Mouse (Mus musculus) adrenal gland, postnatal 36 days (tissue): ENCODE measurements around the gene Nova2. TPM values are rescaled to one million over a fixed set of nuclear protein-coding genes. Genes with fewer than 3 reads are reported as not detected.

Source experiments
- DNase-seq, 2 experiments: peaks; one replicate each; pipeline ENCODE4 v3.0.0; 2021; ENCODE audit warnings: mixed read lengths in 1 of 2
- total RNA-seq, 2 experiments: library from RNA; stranded (reverse); gene quantifications; 2 replicates each; pipeline ENCODE4 v1.2.3; 2021

Gene Nova2
- total RNA-seq, 2 experiments from 2014 or later: 3.7 to 5.4 TPM

GRCm38 (mm10) chr7:19010581-19010980 lies 84.9 kb downstream of the Nova2 start:
- DNase-seq: peak in 1 of 2 experiments; percentile 55

- DNase-seq: peak; percentile 36 to 73
Measured at GRCm38 (mm10) chr7:19012025-19012621, 86.4 kb downstream of the Nova2 start.

- peak in 1 of 2 experiments; percentile 44 for DNase-seq
Measured at GRCm38 (mm10) chr7:19012882-19013281, 87.2 kb downstream of the Nova2 start.

GRCm38 (mm10) chr7:19014452-19014851 lies 88.8 kb downstream of the Nova2 start:
- DNase-seq: no peak

Other genes with a start within 250 kb of the Nova2 start
- not detected for gene Psg20, start 239.7 kb upstream of the Nova2 start, total RNA-seq
- not detected for gene Psg22, start 207.8 kb upstream of the Nova2 start, total RNA-seq
- not detected for gene Psg19, start 127.4 kb upstream of the Nova2 start, total RNA-seq
- not detected for gene Psg17, start 104.3 kb upstream of the Nova2 start, total RNA-seq
- 1 to 10 TPM; 5.4 to 7.2 TPM for gene Mill2, start 85.9 kb upstream of the Nova2 start, total RNA-seq
- gene Pglyrp1, start 54.6 kb upstream of the Nova2 start, total RNA-seq: 1 to 10 TPM in 1 of 2 experiments, under 1 TPM in 1; 0.56 to 1.3 TPM
- 10 to 100 TPM; 11.5 to 12.1 TPM for gene Ccdc61, start 15.5 kb upstream of the Nova2 start, total RNA-seq
- not detected for gene Nanos2, start 61.5 kb downstream of the Nova2 start, total RNA-seq
- 10 to 100 TPM; 10.3 to 12.2 TPM for gene Mypop, start 65.4 kb downstream of the Nova2 start, total RNA-seq
- gene Irf2bp1, start 78.2 kb downstream of the Nova2 start, total RNA-seq: 10 to 100 TPM; 47.0 to 47.5 TPM
- gene Foxa3, start 97.7 kb downstream of the Nova2 start, total RNA-seq: not detected
- 100 to 1,000 TPM in 1 of 2 experiments, 10 to 100 TPM in 1; 88.7 to 102 TPM for gene Sympk, start 98.5 kb downstream of the Nova2 start, total RNA-seq
- gene Rsph6a, start 128.8 kb downstream of the Nova2 start, total RNA-seq: not detected
- 10 to 100 TPM; 53.8 to 57.1 TPM for gene Dmwd, start 150.3 kb downstream of the Nova2 start, total RNA-seq
- gene Dmpk, start 158.0 kb downstream of the Nova2 start, total RNA-seq: 100 to 1,000 TPM in 1 of 2 experiments, 10 to 100 TPM in 1; 81.5 to 110 TPM
- gene Six5, start 168.7 kb downstream of the Nova2 start, total RNA-seq: 10 to 100 TPM; 14.0 to 15.6 TPM
- gene Gm4969, start 192.5 kb downstream of the Nova2 start, total RNA-seq: not detected
- gene Fbxo46, start 194.0 kb downstream of the Nova2 start, total RNA-seq: 10 to 100 TPM; 11.5 to 13.1 TPM
- gene Qpctl, start 223.4 kb downstream of the Nova2 start, total RNA-seq: 10 to 100 TPM; 17.4 to 18.8 TPM
- gene Snrpd2, start 223.8 kb downstream of the Nova2 start, total RNA-seq: 100 to 1,000 TPM in 1 of 2 experiments, 10 to 100 TPM in 1; 96.5 to 105 TPM
- gene Gipr, start 240.2 kb downstream of the Nova2 start, total RNA-seq: under 1 TPM; 0.40 to 0.56 TPM